Mouse (Mus musculus) cerebellum, adult 2 months (tissue): ENCODE measurements around the gene Sit1.

Experiments
- CTCF ChIP-seq: fragments of 200-500 bp; IDR thresholded peaks from 2 replicates; pipeline ENCODE4 v1.5.1; 2011; ENCODE audit warnings: low read depth, mild to moderate bottlenecking, control low read depth, low read length, moderate library complexity, borderline replicate concordance; ENCODE audit not compliant: insufficient read depth
- POLR2A ChIP-seq: fragments of 200-500 bp; IDR thresholded peaks from 2 replicates; pipeline ENCODE4 v1.6.1; 2011; ENCODE audit warnings: low read length, control low read depth, borderline replicate concordance; ENCODE audit not compliant: insufficient read depth

GRCm38 (mm10) chr4:43442044-43442443 is 41.5 kb downstream of the Sit1 start:
- TF ChIP-seq POLR2A, result peak; percentile 97
- TF ChIP-seq CTCF, result peak; percentile 94
